Mouse (Mus musculus) liver, postnatal 0 days (tissue): Measurements from ENCODE around the gene Rce1.

ENCODE experiments used
- CTCF ChIP-seq: sonication (generic); IDR thresholded peaks from 2 replicates; pipeline ENCODE4 v1.5.1; 2016; ENCODE audit warnings: antibody characterized with exemption, low read depth
- EP300 ChIP-seq: IDR thresholded peaks from 2 replicates; pipeline ENCODE4 v1.6.1; 2016; ENCODE audit warnings: antibody characterized with exemption, low read depth, mild to moderate bottlenecking

- TF ChIP-seq CTCF, result no peak
- peak; percentile 45 for TF ChIP-seq EP300
Observed at GRCm38 (mm10) chr19:4596071-4596470, 29.4 kb downstream of the Rce1 start.
